Mouse (Mus musculus) MEL (cell line): ENCODE results near the gene Psmg3. TPM values are rescaled to one million over a fixed set of nuclear protein-coding genes. Genes with fewer than 3 reads are reported as not detected.

Source experiments
- DNase-seq: peaks from one replicate; pipeline ENCODE4 v3.0.0; 2011; ENCODE audit warnings: low read depth, low spot score
- H3K27ac ChIP-seq: 2 replicates; pipeline ENCODE4 v1.5.1; 2012; ENCODE audit warnings: low read depth, mild to moderate bottlenecking, control low read depth, low read length, moderate library complexity; ENCODE audit not compliant: control insufficient read depth
- H3K27me3 ChIP-seq, 2 experiments: fragments of 150-350 bp in 1 of 2; sonication (generic) in 1 of 2; 2 replicates each; pipeline ENCODE4 v1.6.1; 2012; ENCODE audit warnings: low read length in 2 of 2, mild to moderate bottlenecking in 2 of 2, improper control_type of control experiment in 1 of 2, moderate library complexity in 1 of 2; ENCODE audit not compliant: insufficient read depth in 2 of 2, control insufficient read depth in 1 of 2
- H3K36me3 ChIP-seq, 2 experiments: 2 replicates each; pipeline ENCODE4 v1.6.1; 2012 to 2014; ENCODE audit warnings: low read length in 2 of 2, improper control_type of control experiment in 1 of 2, inconsistent platforms in 1 of 2, mild to moderate bottlenecking in 1 of 2; ENCODE audit not compliant: insufficient read depth in 2 of 2, control insufficient read depth in 1 of 2
- H3K4me1 ChIP-seq, 2 experiments: fragments of 150-350 bp in 1 of 2; sonication (generic) in 1 of 2; 2 replicates each; pipeline ENCODE4 v1.6.1; 2012; ENCODE audit warnings: low read length in 2 of 2, improper control_type of control experiment in 1 of 2, mild to moderate bottlenecking in 1 of 2; ENCODE audit not compliant: insufficient read depth in 2 of 2, control insufficient read depth in 1 of 2
- H3K4me3 ChIP-seq, 2 experiments: fragments of 150-350 bp in 1 of 2; sonication (generic) in 1 of 2; 2 replicates each; pipeline ENCODE4 v1.5.1; 2012; ENCODE audit warnings: low read depth in 2 of 2, low read length in 2 of 2, mild to moderate bottlenecking in 2 of 2, moderate library complexity in 2 of 2, control low read depth in 1 of 2, improper control_type of control experiment in 1 of 2; ENCODE audit not compliant: control insufficient read depth in 1 of 2, insufficient read depth in 1 of 2
- H3K79me2 ChIP-seq: 2 replicates; pipeline ENCODE4 v1.6.1; 2012; ENCODE audit warnings: mild to moderate bottlenecking, low read length, moderate library complexity; ENCODE audit not compliant: control insufficient read depth, poor library complexity, insufficient read depth
- H3K9ac ChIP-seq: 2 replicates; pipeline ENCODE4 v1.6.1; 2012; ENCODE audit warnings: low read depth, mild to moderate bottlenecking, control low read depth, low read length, moderate library complexity; ENCODE audit not compliant: control insufficient read depth, poor library complexity, severe bottlenecking
- H3K9me3 ChIP-seq: fragments of 150-350 bp; sonication (generic); replicated peaks from 2 replicates; pipeline ENCODE4 v1.6.1; 2012; ENCODE audit warnings: mild to moderate bottlenecking, low read length, improper control_type of control experiment, moderate library complexity; ENCODE audit not compliant: insufficient read depth
- BHLHE40 ChIP-seq: IDR thresholded peaks from 2 replicates; pipeline ENCODE4 v1.6.1; 2012; ENCODE audit warnings: low read depth, mild to moderate bottlenecking, inconsistent platforms, low read length, improper control_type of control experiment, borderline replicate concordance
- CHD1 ChIP-seq: IDR thresholded peaks from 2 replicates; pipeline ENCODE4 v1.6.1; 2012; ENCODE audit warnings: low read depth, mild to moderate bottlenecking, inconsistent platforms, low read length, improper control_type of control experiment
- CHD2 ChIP-seq: IDR thresholded peaks from 2 replicates; pipeline ENCODE4 v1.6.1; 2011; ENCODE audit warnings: low read length, improper control_type of control experiment
- CTCF ChIP-seq, 3 experiments: IDR thresholded peaks in 2 of 3; conservative IDR thresholded peaks in 1 of 3; 2 replicates each; pipeline ENCODE4 v1.5.1; 2011 to 2012; ENCODE audit warnings: low read length in 3 of 3, low read depth in 2 of 3, mild to moderate bottlenecking in 2 of 3, improper control_type of control experiment in 1 of 3, inconsistent platforms in 1 of 3, mixed read lengths in 1 of 3, moderate library complexity in 1 of 3; ENCODE audit not compliant: control insufficient read depth in 1 of 3, insufficient read depth in 1 of 3, poor library complexity in 1 of 3, severe bottlenecking in 1 of 3
- E2F4 ChIP-seq: IDR thresholded peaks from 2 replicates; pipeline ENCODE4 v1.6.1; 2011; ENCODE audit warnings: low read depth, low read length, improper control_type of control experiment, borderline replicate concordance
- ELF1 ChIP-seq: IDR thresholded peaks from 2 replicates; pipeline ENCODE4 v1.6.1; 2014; ENCODE audit warnings: low read depth, mild to moderate bottlenecking, inconsistent platforms, low read length, improper control_type of control experiment, moderate library complexity
- EP300 ChIP-seq, 2 experiments: IDR thresholded peaks; 2 replicates each; pipeline ENCODE4 v1.6.1; 2011; ENCODE audit warnings: improper control_type of control experiment in 2 of 2, low read length in 2 of 2, low read depth in 1 of 2, mild to moderate bottlenecking in 1 of 2
- ETS1 ChIP-seq: IDR thresholded peaks from 2 replicates; pipeline ENCODE4 v1.6.1; 2012; ENCODE audit warnings: low read depth, mild to moderate bottlenecking, inconsistent platforms, low read length, improper control_type of control experiment, moderate library complexity
- GABPA ChIP-seq: IDR thresholded peaks from 2 replicates; pipeline ENCODE4 v1.6.1; 2012; ENCODE audit warnings: low read depth, mild to moderate bottlenecking, inconsistent platforms, low read length, improper control_type of control experiment, moderate library complexity
- GATA1 ChIP-seq: IDR thresholded peaks from 2 replicates; pipeline ENCODE4 v1.6.1; 2011; ENCODE audit warnings: low read depth, low read length, improper control_type of control experiment
- HCFC1 ChIP-seq: IDR thresholded peaks from 2 replicates; pipeline ENCODE4 v1.6.1; 2012; ENCODE audit warnings: low read depth, mild to moderate bottlenecking, inconsistent platforms, low read length, improper control_type of control experiment, moderate library complexity
- JUND ChIP-seq: IDR thresholded peaks from 2 replicates; pipeline ENCODE4 v1.6.1; 2011; ENCODE audit warnings: low read depth, mild to moderate bottlenecking, improper control_type of control experiment, low read length
- KAT2A ChIP-seq: conservative IDR thresholded peaks from 2 replicates; pipeline ENCODE4 v1.6.1; 2012; ENCODE audit warnings: low read depth, low read length, improper control_type of control experiment, inconsistent platforms
- MAFK ChIP-seq: IDR thresholded peaks from 2 replicates; pipeline ENCODE4 v1.6.1; 2011; ENCODE audit warnings: low read depth, mild to moderate bottlenecking, low read length, improper control_type of control experiment, borderline replicate concordance
- MAX ChIP-seq: IDR thresholded peaks from 2 replicates; pipeline ENCODE4 v1.6.1; 2011; ENCODE audit warnings: low read length, improper control_type of control experiment
- MEF2A ChIP-seq: IDR thresholded peaks from 2 replicates; pipeline ENCODE4 v1.6.1; 2014; ENCODE audit warnings: low read depth, mild to moderate bottlenecking, inconsistent platforms, low read length, improper control_type of control experiment; ENCODE audit not compliant: poor library complexity, insufficient replicate concordance, severe bottlenecking; ENCODE audit errors: extremely low read depth
- MXI1 ChIP-seq: IDR thresholded peaks from 2 replicates; pipeline ENCODE4 v1.6.1; 2011; ENCODE audit warnings: mild to moderate bottlenecking, low read depth, low read length, improper control_type of control experiment
- MYB ChIP-seq: IDR thresholded peaks from 2 replicates; pipeline ENCODE4 v1.6.1; 2011; ENCODE audit warnings: mild to moderate bottlenecking, low read depth, low read length, improper control_type of control experiment
- NELFE ChIP-seq: IDR thresholded peaks from 2 replicates; pipeline ENCODE4 v1.6.1; 2011; ENCODE audit warnings: low read depth, low read length, improper control_type of control experiment
- NRF1 ChIP-seq: IDR thresholded peaks from 2 replicates; pipeline ENCODE4 v1.6.1; 2014; ENCODE audit warnings: low read depth, mild to moderate bottlenecking, inconsistent platforms, low read length, improper control_type of control experiment, moderate library complexity; ENCODE audit not compliant: poor library complexity, insufficient read depth, severe bottlenecking
- POLR2AphosphoS2 ChIP-seq: IDR thresholded peaks from 2 replicates; pipeline ENCODE4 v1.6.1; 2011; ENCODE audit warnings: low read length, improper control_type of control experiment
- POLR2AphosphoS5 ChIP-seq: IDR thresholded peaks from 2 replicates; pipeline ENCODE4 v1.6.1; 2012; ENCODE audit warnings: low read depth, borderline replicate concordance, mild to moderate bottlenecking, inconsistent platforms, low read length, moderate library complexity, mixed read lengths
- RAD21 ChIP-seq: IDR thresholded peaks from 2 replicates; pipeline ENCODE4 v1.6.1; 2011; ENCODE audit warnings: mild to moderate bottlenecking, low read depth, low read length, improper control_type of control experiment
- RCOR1 ChIP-seq: IDR thresholded peaks from 2 replicates; pipeline ENCODE4 v1.6.1; 2012; ENCODE audit warnings: low read depth, mild to moderate bottlenecking, inconsistent platforms, low read length, improper control_type of control experiment
- SIN3A ChIP-seq: IDR thresholded peaks from 2 replicates; pipeline ENCODE4 v1.6.1; 2012; ENCODE audit warnings: low read length, improper control_type of control experiment, inconsistent platforms
- TAL1 ChIP-seq: IDR thresholded peaks from 2 replicates; pipeline ENCODE4 v1.6.1; 2012; ENCODE audit warnings: mild to moderate bottlenecking, inconsistent platforms, low read length, moderate library complexity, mixed read lengths
- TBP ChIP-seq: IDR thresholded peaks from 2 replicates; pipeline ENCODE4 v1.8.0; 2011; ENCODE audit warnings: low read depth, low read length, improper control_type of control experiment
- TCF12 ChIP-seq: IDR thresholded peaks from 2 replicates; pipeline ENCODE4 v1.6.1; 2014; ENCODE audit warnings: low read depth, mild to moderate bottlenecking, inconsistent platforms, low read length, improper control_type of control experiment, moderate library complexity
- UBTF ChIP-seq: IDR thresholded peaks from 2 replicates; pipeline ENCODE4 v1.6.1; 2012; ENCODE audit warnings: low read depth, mild to moderate bottlenecking, inconsistent platforms, low read length, improper control_type of control experiment, moderate library complexity, borderline replicate concordance; ENCODE audit not compliant: insufficient read depth
- USF1 ChIP-seq: IDR thresholded peaks from 2 replicates; pipeline ENCODE4 v1.6.1; 2014; ENCODE audit warnings: low read depth, mild to moderate bottlenecking, inconsistent platforms, low read length, improper control_type of control experiment, moderate library complexity
- USF2 ChIP-seq, 2 experiments: IDR thresholded peaks; 2 replicates each; pipeline ENCODE4 v1.6.1; 2011 to 2012; ENCODE audit warnings: improper control_type of control experiment in 2 of 2, low read length in 2 of 2, borderline replicate concordance in 1 of 2, inconsistent platforms in 1 of 2, low read depth in 1 of 2, mild to moderate bottlenecking in 1 of 2; ENCODE audit not compliant: insufficient read depth in 1 of 2
- ZC3H11A ChIP-seq: IDR thresholded peaks from 2 replicates; pipeline ENCODE4 v1.6.1; 2012; ENCODE audit warnings: low read depth, mild to moderate bottlenecking, inconsistent platforms, low read length, improper control_type of control experiment
- ZKSCAN1 ChIP-seq: IDR thresholded peaks from 2 replicates; pipeline ENCODE4 v1.6.1; 2012; ENCODE audit warnings: low read depth, mild to moderate bottlenecking, inconsistent platforms, low read length, improper control_type of control experiment, moderate library complexity
- ZMIZ1 ChIP-seq: IDR thresholded peaks from 2 replicates; pipeline ENCODE4 v1.6.1; 2012; ENCODE audit warnings: low read depth, mild to moderate bottlenecking, inconsistent platforms, low read length, improper control_type of control experiment, moderate library complexity
- ZNF384 ChIP-seq: IDR thresholded peaks from 2 replicates; pipeline ENCODE4 v1.6.1; 2012; ENCODE audit warnings: low read depth, mild to moderate bottlenecking, inconsistent platforms, low read length, improper control_type of control experiment
- polyA plus RNA-seq, 2 experiments: library from polyadenylated mRNA; stranded (reverse) in 1 of 2; unstranded in 1 of 2; fragments of >175 nt in 1 of 2; fragments of >200 nt in 1 of 2; gene quantifications; 2 replicates each; pipeline versions ENCODE4 v1.2.1 to v1.2.4; 2012; ENCODE audit warnings: low replicate concordance in 2 of 2, low read depth in 1 of 2; ENCODE audit not compliant: insufficient read length in 2 of 2, insufficient read depth in 1 of 2, missing spikeins in 1 of 2
- total RNA-seq: library from RNA; depleted of rRNA; stranded (reverse); fragments of 300-350 nt; gene quantifications from 2 replicates; pipeline ENCODE4 v1.2.3, GENCODE M21; 2012

Gene Psmg3
- total and polyA plus RNA-seq, 3 experiments = 75.4 to 81.9 TPM; not detected in 1

- TF ChIP-seq MEF2A = no peak
These were observed 4.0 kb upstream of the Psmg3 start (continued) for GRCm38 (mm10) chr5:139830734-139831133.

GRCm38 (mm10) chr5:139829384-139829783 lies 2.7 kb upstream of the Psmg3 start:
- H3K36me3 ChIP-seq = peaks cover 0 to 30% of the 10 kb centered on the region in 2 experiments; a peak in 2 of 4 replicates
- H3K79me2 ChIP-seq = peaks cover 18% of the 10 kb centered on the region
- H3K9me3 ChIP-seq = no peaks in the 10 kb centered on the region
- peaks cover 3 to 41% of the 10 kb centered on the region in 2 experiments; a peak in 3 of 4 replicates for H3K4me1 ChIP-seq
- H3K4me3 ChIP-seq = peak overlapping the region; percentile 31 to 46
- no peaks in the 10 kb centered on the region for H3K27me3 ChIP-seq
- DNase-seq = peak; percentile 86
- peak overlapping the region; percentile 71 for H3K9ac ChIP-seq
- H3K27ac ChIP-seq = peak overlapping the region; percentile 81
- peak; percentile 71 for TF ChIP-seq TBP
- peak; percentile 90 for TF ChIP-seq MAX
- TF ChIP-seq NRF1 = no peak
- TF ChIP-seq KAT2A = no peak
- TF ChIP-seq GATA1 = peak; percentile 41; the same call in 1 of the 2 replicates
- TF ChIP-seq CHD2 = no peak
- no peak for TF ChIP-seq ZKSCAN1
- no peak; the same call in 1 of the 2 replicates for TF ChIP-seq POLR2AphosphoS2
- no peak for TF ChIP-seq UBTF
- peak; percentile 57 for TF ChIP-seq HCFC1
- TF ChIP-seq EP300 (IDR thresholded peaks at IDR 0.05; ENCODE audit: low read depth in 1 of 2, low read length in 2 of 2) = peak; percentile 51 to 70; a peak in 3 of 4 replicates
- peak; percentile 91 for TF ChIP-seq MXI1
- 0 out of 2 replicates have a peak, but pooled peaks have one; percentile 24 for TF ChIP-seq TAL1
- no peak; the same call in 1 of the 2 replicates for TF ChIP-seq MAFK
- peak; percentile 24; the same call in 1 of the 2 replicates for TF ChIP-seq ELF1
- TF ChIP-seq RAD21 = no peak
- TF ChIP-seq ETS1 = peak; percentile 74
- no peak for TF ChIP-seq MYB
- TF ChIP-seq POLR2AphosphoS5 = no peak
- no peak for TF ChIP-seq E2F4
- peak; percentile 58; the same call in 1 of the 2 replicates for TF ChIP-seq USF1
- TF ChIP-seq CTCF (IDR thresholded peaks at IDR 0.05 in 2 of 3, conservative IDR thresholded peaks at IDR 0.05 in 1 of 3; ENCODE audit: control insufficient read depth in 1 of 3, insufficient read depth in 1 of 3, low read depth in 2 of 3, low read length in 3 of 3, poor library complexity in 1 of 3, severe bottlenecking in 1 of 3) = no peak
- no peak for TF ChIP-seq NELFE
- TF ChIP-seq ZC3H11A = no peak
- peak; percentile 54 for TF ChIP-seq TCF12
- TF ChIP-seq CHD1 = no peak
- TF ChIP-seq ZNF384 = no peak
- TF ChIP-seq ZMIZ1 = peak; percentile 22; the same call in 1 of the 2 replicates
- TF ChIP-seq USF2 (IDR thresholded peaks at IDR 0.05; ENCODE audit: borderline replicate concordance in 1 of 2, insufficient read depth in 1 of 2, low read depth in 1 of 2, low read length in 2 of 2) = no peak
- TF ChIP-seq RCOR1 = peak; percentile 57; the same call in 1 of the 2 replicates
- TF ChIP-seq BHLHE40 = peak; percentile 99
- peak; percentile 74 for TF ChIP-seq SIN3A
- no peak for TF ChIP-seq GABPA
- no peak for TF ChIP-seq JUND
